Mouse (Mus musculus): ENCODE data around the gene Hist1h3f.

Hist1h3f gene

GRCm38 (mm10) chr13:23518295-23518603, 25.6 kb upstream of the Hist1h3f start:
- DNase-seq (ENCODE audit: low read depth): no peak

GRCm38 (mm10) chr13:23518885-23519284, 25.0 kb upstream of the Hist1h3f start:
- DNase-seq (ENCODE audit: low read depth): peak; percentile 93

GRCm38 (mm10) chr13:23519416-23519815, 24.4 kb upstream of the Hist1h3f start:
- DNase-seq (ENCODE audit: low read depth): peak; percentile 91

GRCm38 (mm10) chr13:23521703-23522102, 22.1 kb upstream of the Hist1h3f start:
- DNase-seq (ENCODE audit: low read depth): peak; percentile 83

GRCm38 (mm10) chr13:23523976-23524375, 19.9 kb upstream of the Hist1h3f start:
- DNase-seq (ENCODE audit: low read depth): no peak

- DNase-seq (ENCODE audit: low read depth): peak; percentile 90
Measured at GRCm38 (mm10) chr13:23524654-23525053, 19.2 kb upstream of the Hist1h3f start.

GRCm38 (mm10) chr13:23525901-23526300, 18.0 kb upstream of the Hist1h3f start:
- no peak for DNase-seq (ENCODE audit: low read depth)

GRCm38 (mm10) chr13:23526312-23526711, 17.5 kb upstream of the Hist1h3f start:
- peak; percentile 96 for DNase-seq (ENCODE audit: low read depth)

GRCm38 (mm10) chr13:23529005-23529404, 14.8 kb upstream of the Hist1h3f start:
- peak; percentile 10 for DNase-seq (ENCODE audit: low read depth)

- no peak for DNase-seq (ENCODE audit: low read depth)
Measured at GRCm38 (mm10) chr13:23529480-23530165, 14.2 kb upstream of the Hist1h3f start.

GRCm38 (mm10) chr13:23530181-23530900, 13.5 kb upstream of the Hist1h3f start:
- peak; percentile 90 for DNase-seq (ENCODE audit: low read depth)

- peak; percentile 98 for DNase-seq (ENCODE audit: low read depth)
Measured at GRCm38 (mm10) chr13:23530901-23531875, 12.7 kb upstream of the Hist1h3f start, which contains the start of gene Hist1h4h. Gene Hist1h4h, plus strand, starts transcription at chr13:23531050.

GRCm38 (mm10) chr13:23532262-23533075, 11.4 kb upstream of the Hist1h3f start:
- peak; percentile 49 for DNase-seq (ENCODE audit: low read depth)

GRCm38 (mm10) chr13:23533560-23534367, 10.1 kb upstream of the Hist1h3f start, which contains the start of gene Hist1h2af:
Gene Hist1h2af, plus strand, starts transcription at chr13:23533906.
- peak; percentile 88 for DNase-seq (ENCODE audit: low read depth)

- no peak for DNase-seq (ENCODE audit: low read depth)
Measured at GRCm38 (mm10) chr13:23534368-23535131, 9.3 kb upstream of the Hist1h3f start.

- DNase-seq (ENCODE audit: low read depth): peak; percentile 96
Measured at GRCm38 (mm10) chr13:23535137-23536075, 8.4 kb upstream of the Hist1h3f start, which contains the start of gene Hist1h3g. Gene Hist1h3g, plus strand, starts transcription at chr13:23535422.

GRCm38 (mm10) chr13:23536076-23536822, 7.6 kb upstream of the Hist1h3f start:
- DNase-seq (ENCODE audit: low read depth): no peak
